Mouse (Mus musculus): Measurements from ENCODE around the gene Elmo2. TPM values are rescaled to one million over a fixed set of nuclear protein-coding genes. Genes with fewer than 3 reads are reported as not detected.

Elmo2 gene
- polyA plus RNA-seq, 1 experiment, result 139 TPM

- TF ChIP-seq POLR2A (IDR thresholded peaks at IDR 0.05; ENCODE audit: extremely low read depth, insufficient read depth, low read length), result no peak
- no peak for TF ChIP-seq CTCF (IDR thresholded peaks at IDR 0.05; ENCODE audit: extremely low read depth, insufficient read depth, low read length)
- Histone ChIP-seq H3K4me3 (ENCODE audit: insufficient read depth, low read length) (peak overlapping the region; percentile 91), H3K27ac (ENCODE audit: insufficient read depth, low read length) (peak overlapping the region; percentile 73), H3K4me1 (ENCODE audit: control insufficient read depth, insufficient read depth, low read length) (peaks cover 20% of the 10 kb centered on the region)
Measured at GRCm38 (mm10) chr2:165325521-165326303, 567 bp downstream of the Elmo2 start.

GRCm38 (mm10) chr2:165323928-165324327, 2.4 kb downstream of the Elmo2 start:
- Histone ChIP-seq H3K4me3 (ENCODE audit: insufficient read depth, low read length) (peak overlapping the region; percentile 91; the same call in 1 of the 2 replicates), H3K4me1 (ENCODE audit: control insufficient read depth, insufficient read depth, low read length) (peaks cover 30% of the 10 kb centered on the region), H3K27ac (ENCODE audit: insufficient read depth, low read length) (peak overlapping the region; percentile 68)
- TF ChIP-seq CTCF (IDR thresholded peaks at IDR 0.05; ENCODE audit: extremely low read depth, insufficient read depth, low read length) (no peak), POLR2A (IDR thresholded peaks at IDR 0.05; ENCODE audit: extremely low read depth, insufficient read depth, low read length) (no peak)

GRCm38 (mm10) chr2:165323484-165323883, 2.8 kb downstream of the Elmo2 start:
- Histone ChIP-seq H3K4me3 (ENCODE audit: insufficient read depth, low read length) (peak overlapping the region; percentile 91; the same call in 1 of the 2 replicates), H3K4me1 (ENCODE audit: control insufficient read depth, insufficient read depth, low read length) (peaks cover 34% of the 10 kb centered on the region), H3K27ac (ENCODE audit: insufficient read depth, low read length) (peak overlapping the region; percentile 68)
- 0 out of 2 replicates have a peak, but pooled peaks have one; percentile 15 for TF ChIP-seq POLR2A (IDR thresholded peaks at IDR 0.05; ENCODE audit: extremely low read depth, insufficient read depth, low read length)
- TF ChIP-seq CTCF (IDR thresholded peaks at IDR 0.05; ENCODE audit: extremely low read depth, insufficient read depth, low read length), result no peak

GRCm38 (mm10) chr2:165321981-165322735, 4.1 kb downstream of the Elmo2 start:
- Histone ChIP-seq H3K27ac (ENCODE audit: insufficient read depth, low read length) (peak overlapping the region; percentile 82; the same call in 1 of the 2 replicates), H3K4me3 (ENCODE audit: insufficient read depth, low read length) (no peak overlapping the region), H3K4me1 (ENCODE audit: control insufficient read depth, insufficient read depth, low read length) (peaks cover 44% of the 10 kb centered on the region)
- no peak for TF ChIP-seq POLR2A (IDR thresholded peaks at IDR 0.05; ENCODE audit: extremely low read depth, insufficient read depth, low read length)

- Histone ChIP-seq H3K27ac (ENCODE audit: insufficient read depth, low read length) (peak overlapping the region; percentile 82), H3K4me3 (ENCODE audit: insufficient read depth, low read length) (no peak overlapping the region), H3K4me1 (ENCODE audit: control insufficient read depth, insufficient read depth, low read length) (peaks cover 49% of the 10 kb centered on the region)
- TF ChIP-seq POLR2A (IDR thresholded peaks at IDR 0.05; ENCODE audit: extremely low read depth, insufficient read depth, low read length) (no peak), CTCF (IDR thresholded peaks at IDR 0.05; ENCODE audit: extremely low read depth, insufficient read depth, low read length) (no peak)
Measured at GRCm38 (mm10) chr2:165321381-165321888, 4.8 kb downstream of the Elmo2 start.

- H3K4me3 ChIP-seq (ENCODE audit: insufficient read depth, low read length), result no peak overlapping the region
- TF ChIP-seq POLR2A (IDR thresholded peaks at IDR 0.05; ENCODE audit: extremely low read depth, insufficient read depth, low read length) (no peak), CTCF (IDR thresholded peaks at IDR 0.05; ENCODE audit: extremely low read depth, insufficient read depth, low read length) (no peak)
- peaks cover 51% of the 10 kb centered on the region for H3K4me1 ChIP-seq (ENCODE audit: control insufficient read depth, insufficient read depth, low read length)
- H3K27ac ChIP-seq (ENCODE audit: insufficient read depth, low read length), result peak overlapping the region; percentile 82
Measured at GRCm38 (mm10) chr2:165320531-165321150, 5.6 kb downstream of the Elmo2 start.

GRCm38 (mm10) chr2:165319503-165319902, 6.8 kb downstream of the Elmo2 start:
- no peak overlapping the region for H3K27ac ChIP-seq (ENCODE audit: insufficient read depth, low read length)
- no peak overlapping the region for H3K4me3 ChIP-seq (ENCODE audit: insufficient read depth, low read length)
- TF ChIP-seq CTCF (IDR thresholded peaks at IDR 0.05; ENCODE audit: extremely low read depth, insufficient read depth, low read length), result no peak
- TF ChIP-seq POLR2A (IDR thresholded peaks at IDR 0.05; ENCODE audit: extremely low read depth, insufficient read depth, low read length), result no peak
- peaks cover 50% of the 10 kb centered on the region for H3K4me1 ChIP-seq (ENCODE audit: control insufficient read depth, insufficient read depth, low read length)

- TF ChIP-seq POLR2A (IDR thresholded peaks at IDR 0.05; ENCODE audit: extremely low read depth, insufficient read depth, low read length), result no peak
- TF ChIP-seq CTCF (IDR thresholded peaks at IDR 0.05; ENCODE audit: extremely low read depth, insufficient read depth, low read length), result no peak
- H3K27ac ChIP-seq (ENCODE audit: insufficient read depth, low read length), result no peak overlapping the region
- H3K4me1 ChIP-seq (ENCODE audit: control insufficient read depth, insufficient read depth, low read length), result peaks cover 47% of the 10 kb centered on the region
Measured at GRCm38 (mm10) chr2:165318941-165319340, 7.3 kb downstream of the Elmo2 start.

GRCm38 (mm10) chr2:165317621-165318263, 8.5 kb downstream of the Elmo2 start:
- TF ChIP-seq POLR2A (IDR thresholded peaks at IDR 0.05; ENCODE audit: extremely low read depth, insufficient read depth, low read length), result no peak
- TF ChIP-seq CTCF (IDR thresholded peaks at IDR 0.05; ENCODE audit: extremely low read depth, insufficient read depth, low read length), result no peak
- H3K4me1 ChIP-seq (ENCODE audit: control insufficient read depth, insufficient read depth, low read length), result peaks cover 44% of the 10 kb centered on the region
- peak overlapping the region; percentile 85 for H3K27ac ChIP-seq (ENCODE audit: insufficient read depth, low read length)
- no peak overlapping the region for H3K4me3 ChIP-seq (ENCODE audit: insufficient read depth, low read length)

More at GRCm38 (mm10) chr2:165318941-165319340, 7.3 kb downstream of the Elmo2 start:
- no peak overlapping the region for H3K4me3 ChIP-seq (ENCODE audit: insufficient read depth, low read length)

Data from cortical plate, adult 2 months (tissue).